Mouse (Mus musculus): ENCODE measurements at regions not wholly inside any gene's neighbourhood (a gene's known extent, or its start where the extent isn't known, plus 50 kb on each side); places are given as distances from the start of the nearest gene placed in this dataset.
A peak's percentile ranks its signal among the peaks of the same experiment; 100 is the strongest.
"Not testable (repeated sequence)": the region's sequence is repeated elsewhere in the genome, so short reads cannot be mapped to it uniquely, and the experiment has no call there.

DNA sequence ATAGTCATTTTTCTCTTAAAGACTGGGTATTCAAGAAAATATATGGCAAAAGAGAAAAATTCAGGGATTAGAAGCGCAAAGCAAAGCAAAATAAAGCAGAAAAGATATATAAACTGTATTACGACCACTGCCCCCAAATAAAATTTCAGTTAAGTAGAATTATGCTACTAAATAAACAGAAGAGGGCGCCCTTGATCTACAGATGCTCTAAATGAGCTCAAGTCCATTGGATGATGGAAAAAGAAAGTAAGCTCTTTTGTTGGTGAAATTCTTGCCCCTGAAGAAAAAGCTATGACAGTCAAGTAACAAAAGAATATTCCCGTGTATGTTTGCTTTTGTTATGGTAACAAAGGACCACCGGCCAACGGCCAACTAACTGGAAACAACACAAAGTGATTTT, 165.5 kb upstream of the Stk26 start:
- Histone ChIP-seq H3K27ac (ENCODE audit: insufficient read depth, low read depth, low read length) (no peak overlapping the region), H3K4me3 (ENCODE audit: insufficient read depth, low read length) (no peak overlapping the region)
- no peak for TF ChIP-seq POLR2A (IDR thresholded peaks at IDR 0.05; ENCODE audit: borderline replicate concordance, low read depth, low read length)
- TF ChIP-seq CTCF (IDR thresholded peaks at IDR 0.05; ENCODE audit: low read depth, low read length) = no peak

DNA sequence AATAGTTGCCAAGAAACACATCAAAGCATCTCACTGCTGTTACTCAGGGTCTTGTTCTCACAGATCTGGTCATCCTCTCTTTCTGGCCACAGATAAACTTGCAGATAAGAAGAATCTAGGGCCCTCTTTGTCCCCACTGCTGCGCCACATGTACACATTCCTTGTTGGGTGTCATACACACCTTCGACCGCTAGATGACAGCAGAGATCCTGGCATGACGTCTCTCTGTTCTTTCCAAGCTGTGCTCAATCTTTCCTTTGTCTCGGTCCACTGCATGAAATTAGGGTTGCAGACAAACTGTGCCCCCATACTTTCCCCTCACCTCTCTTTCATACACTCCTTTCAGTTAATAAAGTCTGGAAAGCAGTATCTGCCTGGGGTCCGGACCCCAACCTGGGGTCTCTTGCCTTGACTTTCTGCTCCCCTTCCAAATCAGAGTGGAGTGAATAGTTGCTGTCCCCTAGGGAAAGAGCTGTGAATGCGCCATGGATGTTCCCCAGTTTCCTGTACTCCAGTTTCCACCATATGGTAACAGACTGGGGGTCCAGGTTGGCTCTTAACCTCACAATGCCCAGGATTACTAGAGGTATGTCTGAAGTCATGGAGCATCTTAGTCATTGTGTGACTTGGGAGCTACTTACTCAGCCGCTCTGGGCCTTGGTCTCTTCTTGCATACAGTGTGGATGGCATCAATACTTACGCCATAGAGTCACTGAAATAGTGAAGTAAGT, 182.8 kb upstream of the Stk26 start:
- Histone ChIP-seq H3K27ac (ENCODE audit: insufficient read depth, low read depth, low read length) (no peak overlapping the region), H3K4me3 (ENCODE audit: insufficient read depth, low read length) (no peak overlapping the region), H3K4me1 (ENCODE audit: control insufficient read depth, insufficient read depth, low read length) (no peaks in the 10 kb centered on the region)
- no peak for TF ChIP-seq POLR2A (IDR thresholded peaks at IDR 0.05; ENCODE audit: borderline replicate concordance, low read depth, low read length)
- TF ChIP-seq CTCF (IDR thresholded peaks at IDR 0.05; ENCODE audit: low read depth, low read length) = peak; percentile 16; the same call in 1 of the 2 replicates

More for the DNA sequence above, 165.5 kb upstream of the Stk26 start:
- H3K4me1 ChIP-seq (ENCODE audit: control insufficient read depth, insufficient read depth, low read length) = no peaks in the 10 kb centered on the region

DNA sequence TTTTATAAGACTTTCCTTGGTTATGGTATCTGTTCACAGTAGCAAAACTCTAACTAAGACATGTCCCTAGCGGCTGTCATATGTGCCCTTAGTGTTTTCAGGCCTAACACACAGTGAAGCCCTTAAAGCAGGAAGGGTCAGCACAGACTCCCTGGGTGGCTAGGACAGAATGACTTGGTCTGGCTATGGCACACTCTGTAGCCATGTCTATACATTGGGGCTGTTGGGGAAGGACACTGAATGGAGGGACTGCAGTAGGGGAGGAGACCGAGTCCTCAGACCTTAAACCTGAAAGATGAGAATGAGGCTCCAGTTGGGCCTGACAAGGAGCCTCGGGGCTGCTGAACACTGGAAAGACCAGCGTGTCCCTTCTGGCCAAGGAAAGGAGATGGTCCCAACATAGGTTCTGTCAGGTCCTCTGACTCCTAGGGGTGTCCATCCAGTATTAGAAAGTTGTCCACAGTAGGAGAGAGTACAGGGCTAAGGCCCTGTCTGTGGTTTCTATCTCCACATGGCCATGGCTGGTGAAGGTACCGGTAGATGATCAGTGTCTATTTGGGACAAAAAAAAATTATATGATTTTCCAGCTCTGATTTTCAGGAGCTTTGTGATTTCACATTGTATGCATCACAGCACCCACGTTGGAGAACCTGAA, 183.5 kb upstream of the Stk26 start:
- H3K4me1 ChIP-seq (ENCODE audit: control insufficient read depth, insufficient read depth, low read length) = no peaks in the 10 kb centered on the region
- TF ChIP-seq POLR2A (IDR thresholded peaks at IDR 0.05; ENCODE audit: borderline replicate concordance, low read depth, low read length) (no peak), CTCF (IDR thresholded peaks at IDR 0.05; ENCODE audit: low read depth, low read length) (no peak)

DNA sequence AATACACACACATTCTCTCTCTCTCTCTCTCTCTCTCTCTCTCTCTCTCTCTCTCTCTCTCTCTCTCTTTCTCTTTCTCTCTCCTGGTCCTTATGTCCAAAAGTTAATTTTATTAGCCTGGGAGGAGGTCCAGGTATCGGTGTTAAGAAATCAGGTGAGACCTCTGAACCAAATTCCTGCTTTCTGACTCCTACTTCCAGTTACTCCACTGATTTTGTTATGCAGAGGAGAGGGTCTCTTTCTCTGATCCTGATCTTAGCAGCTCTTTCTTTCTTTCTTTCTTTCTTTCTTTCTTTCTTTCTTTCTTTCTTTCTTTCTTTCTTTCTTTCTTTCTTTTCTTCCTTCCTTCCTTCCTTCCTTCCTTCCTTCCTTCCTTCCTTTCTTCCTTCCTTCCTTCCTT, 185.5 kb upstream of the Stk26 start:
- not testable (repeated sequence) for H3K4me3 ChIP-seq (ENCODE audit: insufficient read depth, low read length); H3K4me1 ChIP-seq (ENCODE audit: control insufficient read depth, insufficient read depth, low read length); H3K27ac ChIP-seq (ENCODE audit: insufficient read depth, low read depth, low read length)

More for the DNA sequence above, 183.5 kb upstream of the Stk26 start:
- H3K4me3 ChIP-seq (ENCODE audit: insufficient read depth, low read length) = no peak overlapping the region
- no peak overlapping the region for H3K27ac ChIP-seq (ENCODE audit: insufficient read depth, low read depth, low read length)

DNA sequence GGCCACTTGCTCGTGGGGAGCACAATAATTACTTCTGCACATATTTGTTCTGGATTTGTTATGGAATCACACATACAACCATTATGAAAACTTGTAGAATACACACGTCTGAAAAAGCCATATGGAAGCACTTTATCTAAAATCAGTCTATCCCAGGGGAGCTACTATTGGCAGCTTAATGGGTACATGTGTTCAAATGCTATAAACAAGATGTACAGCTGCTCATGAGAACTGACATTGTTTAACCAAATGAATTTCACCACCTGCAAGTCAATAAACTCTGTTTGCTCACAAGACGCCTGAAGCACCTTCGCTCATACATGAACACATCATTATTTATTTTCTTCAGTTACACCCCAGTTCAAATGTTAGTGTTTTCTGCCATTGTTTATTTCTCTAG, 199.5 kb upstream of the Stk26 start:
- TF ChIP-seq CTCF (IDR thresholded peaks at IDR 0.05; ENCODE audit: low read depth, low read length) (no peak), POLR2A (IDR thresholded peaks at IDR 0.05; ENCODE audit: borderline replicate concordance, low read depth, low read length) (no peak)
- no peak overlapping the region for H3K4me3 ChIP-seq (ENCODE audit: insufficient read depth, low read length)
- H3K27ac ChIP-seq (ENCODE audit: insufficient read depth, low read depth, low read length) = no peak overlapping the region
- no peaks in the 10 kb centered on the region for H3K4me1 ChIP-seq (ENCODE audit: control insufficient read depth, insufficient read depth, low read length)

DNA sequence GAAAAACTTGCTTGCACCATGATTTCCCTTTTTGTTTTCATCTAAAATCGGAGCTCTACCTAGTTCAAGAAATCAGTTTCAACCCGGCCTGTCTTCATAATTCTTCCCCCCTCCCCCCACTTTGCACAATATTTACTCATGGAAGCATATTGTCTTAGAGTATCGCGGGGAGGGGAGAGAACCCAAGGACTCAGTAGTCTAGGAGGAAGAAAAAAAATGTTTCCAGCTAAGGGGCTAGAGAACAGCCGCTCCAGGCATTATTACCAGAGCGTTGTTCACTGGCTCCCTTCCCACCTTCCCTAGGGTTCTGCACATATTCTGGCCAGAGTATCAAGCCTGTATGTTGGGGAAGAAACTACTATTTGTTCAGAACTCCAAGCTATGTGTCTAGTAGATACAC, 205.2 kb upstream of the Stk26 start:
- peak overlapping the region; percentile 80 for H3K4me3 ChIP-seq (ENCODE audit: insufficient read depth, low read length)
- H3K27ac ChIP-seq (ENCODE audit: insufficient read depth, low read depth, low read length) = peak overlapping the region; percentile 85
- TF ChIP-seq POLR2A (IDR thresholded peaks at IDR 0.05; ENCODE audit: borderline replicate concordance, low read depth, low read length) (no peak), CTCF (IDR thresholded peaks at IDR 0.05; ENCODE audit: low read depth, low read length) (no peak)
- peaks cover 12% of the 10 kb centered on the region for H3K4me1 ChIP-seq (ENCODE audit: control insufficient read depth, insufficient read depth, low read length)

DNA sequence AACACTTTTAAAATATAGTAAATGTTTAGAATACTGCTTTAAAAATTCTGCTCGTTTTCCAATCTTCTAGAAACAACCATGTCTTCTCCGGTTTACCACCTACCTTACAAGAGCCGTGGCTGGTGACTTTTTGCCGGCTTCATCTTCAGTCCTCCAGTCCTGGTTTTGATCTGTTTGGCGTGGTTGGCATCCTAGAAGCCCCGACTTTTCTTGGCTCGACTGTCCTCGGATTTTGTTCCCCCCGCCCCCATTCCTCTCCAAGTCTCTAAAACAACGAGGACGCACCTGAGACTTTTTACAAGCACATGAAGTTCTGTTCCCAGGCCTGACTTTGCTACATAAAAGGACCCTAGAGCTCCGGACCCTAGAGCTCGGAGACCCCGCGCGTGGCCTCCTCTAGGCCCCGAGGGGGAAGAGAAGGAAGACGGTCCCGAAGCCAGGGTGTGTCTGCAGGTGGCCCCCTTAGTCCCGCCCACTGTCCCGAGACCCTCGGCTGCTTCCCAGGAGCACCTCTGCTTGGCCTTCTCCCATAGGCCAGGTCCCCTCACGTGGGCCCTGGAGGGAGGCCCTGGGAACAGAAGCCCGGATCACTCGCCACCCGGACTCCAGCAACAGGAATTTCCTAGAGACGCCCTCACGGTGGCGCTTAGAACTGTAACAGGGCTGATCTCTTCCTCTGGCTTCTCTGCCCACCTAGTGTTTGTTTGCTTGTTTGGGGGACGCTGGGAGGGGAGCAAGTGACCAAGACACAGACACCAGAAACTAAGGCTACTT, 205.8 kb upstream of the Stk26 start:
- Histone ChIP-seq H3K4me1 (ENCODE audit: control insufficient read depth, insufficient read depth, low read length) (peaks cover 12% of the 10 kb centered on the region), H3K4me3 (ENCODE audit: insufficient read depth, low read length) (peak overlapping the region; percentile 80), H3K27ac (ENCODE audit: insufficient read depth, low read depth, low read length) (peak overlapping the region; percentile 85)
- no peak for TF ChIP-seq CTCF (IDR thresholded peaks at IDR 0.05; ENCODE audit: low read depth, low read length)

DNA sequence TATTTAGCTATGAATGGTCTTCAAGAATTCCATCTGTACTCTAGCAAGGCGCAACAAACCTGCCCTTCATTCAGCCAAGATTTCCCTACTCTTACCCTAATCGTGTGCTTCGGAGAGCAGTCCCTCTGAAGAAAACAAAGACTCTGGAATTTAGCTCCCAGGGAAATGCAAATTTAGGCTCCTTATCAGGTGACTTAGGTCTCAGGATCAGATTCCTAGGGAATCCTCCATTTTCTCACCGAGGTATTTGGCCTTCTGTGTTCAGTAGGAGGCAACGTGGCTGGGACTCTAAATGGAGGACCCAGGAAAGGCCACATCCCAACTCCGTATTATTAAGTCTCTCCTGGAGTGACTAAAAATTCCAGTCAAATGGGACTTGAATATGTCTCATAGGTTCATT, 204.2 kb upstream of the Olfr1324 start:
- H3K4me1 ChIP-seq (ENCODE audit: control insufficient read depth, insufficient read depth, low read length) = peaks cover 12% of the 10 kb centered on the region
- TF ChIP-seq POLR2A (IDR thresholded peaks at IDR 0.05; ENCODE audit: borderline replicate concordance, low read depth, low read length) (no peak), CTCF (IDR thresholded peaks at IDR 0.05; ENCODE audit: low read depth, low read length) (no peak)
- no peak overlapping the region for H3K27ac ChIP-seq (ENCODE audit: insufficient read depth, low read depth, low read length)
- H3K4me3 ChIP-seq (ENCODE audit: insufficient read depth, low read length) = no peak overlapping the region

DNA sequence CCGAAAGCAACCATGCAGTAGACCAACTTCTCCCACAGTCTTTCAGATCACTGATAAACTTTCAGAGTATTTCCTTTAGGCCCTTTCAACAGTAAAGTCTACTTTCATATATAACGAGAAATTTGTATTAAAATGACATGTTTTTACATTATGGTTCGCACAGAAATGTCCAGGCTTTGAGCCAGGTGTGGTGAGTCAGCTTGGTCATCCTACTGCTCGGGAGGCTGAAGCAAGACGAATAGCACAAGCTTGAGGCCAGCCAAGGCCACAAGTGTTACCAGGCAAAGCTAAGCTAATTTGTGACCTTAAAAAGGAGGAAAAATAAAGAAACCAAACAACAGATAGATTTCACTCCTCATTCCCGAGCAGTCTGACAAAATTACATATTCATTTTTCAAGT, 197.0 kb upstream of the Olfr1324 start:
- Histone ChIP-seq H3K4me3 (ENCODE audit: insufficient read depth, low read length) (no peak overlapping the region), H3K4me1 (ENCODE audit: control insufficient read depth, insufficient read depth, low read length) (no peaks in the 10 kb centered on the region), H3K27ac (ENCODE audit: insufficient read depth, low read depth, low read length) (no peak overlapping the region)
- TF ChIP-seq CTCF (IDR thresholded peaks at IDR 0.05; ENCODE audit: low read depth, low read length) (no peak), POLR2A (IDR thresholded peaks at IDR 0.05; ENCODE audit: borderline replicate concordance, low read depth, low read length) (no peak)

DNA sequence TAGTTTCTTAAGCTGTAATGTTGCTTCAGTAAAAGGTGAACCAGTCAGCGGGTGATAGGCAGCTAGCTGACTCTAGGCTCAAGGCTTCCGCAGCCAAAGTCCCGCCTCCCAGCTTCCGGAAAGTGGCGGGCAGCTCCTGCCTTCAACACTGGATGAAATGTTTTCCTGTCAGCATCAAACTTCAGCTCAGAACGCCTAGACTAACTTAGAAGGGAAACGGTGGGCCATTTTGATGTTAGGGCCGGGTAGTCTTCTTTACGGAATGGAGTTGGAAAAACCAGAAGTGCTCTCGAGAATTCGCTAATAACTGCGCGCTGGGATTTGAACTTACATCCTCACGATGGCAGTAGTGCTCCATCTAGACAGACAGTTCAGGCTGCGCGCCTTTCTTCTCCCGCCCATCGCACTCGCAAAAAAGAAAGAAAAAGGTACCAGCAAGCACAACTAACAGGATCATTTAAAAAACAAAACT, 194.7 kb upstream of the Olfr1324 start:
- peaks cover 9% of the 10 kb centered on the region for H3K4me1 ChIP-seq (ENCODE audit: control insufficient read depth, insufficient read depth, low read length)
- TF ChIP-seq POLR2A (IDR thresholded peaks at IDR 0.05; ENCODE audit: borderline replicate concordance, low read depth, low read length) (no peak), CTCF (IDR thresholded peaks at IDR 0.05; ENCODE audit: low read depth, low read length) (no peak)
- no peak overlapping the region for H3K4me3 ChIP-seq (ENCODE audit: insufficient read depth, low read length)

More for the DNA sequence above, 194.7 kb upstream of the Olfr1324 start:
- no peak overlapping the region for H3K27ac ChIP-seq (ENCODE audit: insufficient read depth, low read depth, low read length)

Data from bone marrow macrophage, adult 2 months (primary cell).